Comparison of ENCODE assay signal across 10 mouse cellular contexts in the genomic region with DNA sequence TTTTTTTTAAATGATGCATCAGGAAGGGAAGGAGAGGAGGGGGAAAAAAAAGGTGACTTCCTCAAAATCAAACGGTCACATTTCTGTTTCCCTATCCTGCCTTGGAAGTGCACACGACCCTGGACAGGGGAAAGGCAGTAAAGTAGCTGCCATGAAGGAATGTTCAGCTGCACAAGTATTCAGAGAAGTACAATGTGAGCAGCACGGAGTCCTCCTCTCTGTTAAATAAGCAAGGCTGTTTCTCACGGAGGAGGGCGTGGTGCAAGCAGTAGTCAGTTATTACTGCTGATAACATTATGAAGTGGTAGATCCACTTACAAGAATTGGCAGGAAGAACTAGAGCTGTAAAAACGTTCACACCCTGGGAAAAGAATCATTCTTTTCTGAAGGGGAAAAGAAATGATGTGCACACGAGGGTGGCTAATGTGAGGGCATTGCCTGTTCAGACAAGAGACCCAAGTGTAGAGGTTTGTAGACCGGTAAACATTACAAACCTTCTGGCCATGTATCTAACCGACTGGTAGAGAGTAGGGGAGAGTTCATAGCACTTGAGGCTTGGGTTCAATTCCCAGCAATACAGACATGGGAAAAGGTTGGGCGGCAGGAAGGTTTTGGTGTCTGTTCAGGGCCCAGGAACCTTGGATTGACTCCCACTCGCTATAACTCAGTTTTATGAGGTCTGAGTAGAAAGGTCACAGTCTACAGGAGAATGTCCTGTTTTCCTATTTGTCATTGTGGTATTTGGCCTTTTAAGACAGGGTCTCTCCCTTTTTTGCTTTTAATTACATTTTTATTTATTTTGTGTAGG. TPM values are rescaled to one million over a fixed set of nuclear protein-coding genes. Genes with fewer than 3 reads are reported as not detected.
DNase-seq lines count a peak whose midpoint lies in the region; ATAC-seq and TF ChIP-seq lines count a peak whose summit lies in the region.
"Had no signal": no experiment of that assay in that cellular context is flagged by ENCODE, and none has a peak within 500 bp of the region (broad histone marks: within the 10 kb centered on the region; RNA-seq: fewer than 3 reads in every experiment).

No protein-coding gene starts in this region.

- DNase-seq in kidney, postnatal 0 days (ENCODE audit: low spot score), result peak; percentile 92
- no peak for DNase-seq in kidney, adult 8-10 months
- DNase-seq in liver, embryonic 14.5 days (ENCODE audit: low read depth in 3 of 3, low spot score in 3 of 3), result no peak
- DNase-seq in forebrain, embryonic 11.5 days (ENCODE audit: low spot score), result no peak
- no peak for DNase-seq in gastrocnemius, postnatal 25 days
- DNase-seq: layer of hippocampus, adult 9-11 months had no signal

- H3K9me3 ChIP-seq in kidney, postnatal 0 days (replicated peaks; ENCODE audit: low read length), result no peaks in the 10 kb centered on the region
- H3K9me3 ChIP-seq in liver, embryonic 14.5 days (ENCODE audit: control insufficient read depth, low read length), result no peaks in the 10 kb centered on the region
- no peaks in the 10 kb centered on the region for H3K9me3 ChIP-seq in stomach, embryonic 15.5 days
- no peaks in the 10 kb centered on the region for H3K9me3 ChIP-seq in forebrain, embryonic 11.5 days (ENCODE audit: control insufficient read depth, low read length)
- H3K9me3 ChIP-seq: hindbrain, embryonic 10.5 days; neural tube, embryonic 13.5 days had no signal

- no peak for TF ChIP-seq EP300 in liver, embryonic 14.5 days (IDR thresholded peaks at IDR 0.05; ENCODE audit: low read depth)

- H3K27me3 ChIP-seq in kidney, postnatal 0 days (ENCODE audit: insufficient read depth, low read length), result no peaks in the 10 kb centered on the region
- H3K27me3 ChIP-seq in liver, embryonic 14.5 days (ENCODE audit: control insufficient read depth, insufficient read depth, low read length), result no peaks in the 10 kb centered on the region
- no peaks in the 10 kb centered on the region for H3K27me3 ChIP-seq in stomach, embryonic 15.5 days (replicated peaks)
- H3K27me3 ChIP-seq in forebrain, embryonic 11.5 days (ENCODE audit: control insufficient read depth, insufficient read depth, low read length), result no peaks in the 10 kb centered on the region
- H3K27me3 ChIP-seq: neural tube, embryonic 13.5 days had no signal

- no peak for TF ChIP-seq POLR2A in embryonic fibroblast, embryonic 13.5 days (IDR thresholded peaks at IDR 0.05; ENCODE audit: low read depth, low read length)

- no peaks in the 10 kb centered on the region; the same call in 1 of the 2 replicates for H3K4me1 ChIP-seq in kidney, postnatal 0 days (replicated peaks; ENCODE audit: insufficient read depth, low read length)
- peaks cover 19% of the 10 kb centered on the region for H3K4me1 ChIP-seq in embryonic fibroblast, embryonic 13.5 days (ENCODE audit: control insufficient read depth, insufficient read depth, low read length)
- H3K4me1 ChIP-seq in liver, embryonic 14.5 days (replicated peaks; ENCODE audit: control insufficient read depth in 2 of 2, insufficient read depth in 2 of 2, low read length in 1 of 2), result peaks cover 8 to 11% of the 10 kb centered on the region in 2 experiments
- H3K4me1 ChIP-seq in stomach, embryonic 15.5 days, result peaks cover 9% of the 10 kb centered on the region
- no peaks in the 10 kb centered on the region for H3K4me1 ChIP-seq in forebrain, embryonic 11.5 days (replicated peaks; ENCODE audit: control insufficient read depth, insufficient read depth, low read length)
- H3K4me1 ChIP-seq: neural tube, embryonic 13.5 days had no signal

- H3K9ac ChIP-seq in kidney, postnatal 0 days (ENCODE audit: low read depth, low read length), result no peak overlapping the region
- no peak overlapping the region for H3K9ac ChIP-seq in liver, embryonic 14.5 days (replicated peaks)
- no peak overlapping the region for H3K9ac ChIP-seq in stomach, embryonic 15.5 days
- H3K9ac ChIP-seq in forebrain, embryonic 11.5 days (ENCODE audit: low read length), result no peak overlapping the region
- H3K9ac ChIP-seq: neural tube, embryonic 13.5 days had no signal

- WGBS in kidney, postnatal 0 days, result 11% methylated on average over 11 of the region's 11 CpGs
- 28% methylated on average over 11 of the region's 11 CpGs for WGBS in liver, embryonic 14.5 days (ENCODE audit: insufficient replicate concordance)
- WGBS in stomach, embryonic 15.5 days, result 48% methylated on average over 11 of the region's 11 CpGs
- WGBS in forebrain, embryonic 11.5 days, result 82% methylated on average over 11 of the region's 11 CpGs

- no peak overlapping the region for H3K4me3 ChIP-seq in kidney, postnatal 0 days (replicated peaks; ENCODE audit: low read depth, low read length)
- no peak overlapping the region for H3K4me3 ChIP-seq in embryonic fibroblast, embryonic 13.5 days (ENCODE audit: insufficient read depth, low read length)
- no peak overlapping the region for H3K4me3 ChIP-seq in liver, embryonic 14.5 days (ENCODE audit: insufficient read depth in 1 of 2, low read depth in 2 of 2, low read length in 2 of 2)
- no peak overlapping the region for H3K4me3 ChIP-seq in stomach, embryonic 15.5 days (replicated peaks)
- no peak overlapping the region for H3K4me3 ChIP-seq in forebrain, embryonic 11.5 days (ENCODE audit: low read depth, low read length)
- H3K4me3 ChIP-seq: hindbrain, embryonic 10.5 days; neural tube, embryonic 13.5 days had no signal

- H3K36me3 ChIP-seq in kidney, postnatal 0 days (ENCODE audit: insufficient read depth, low read length), result no peaks in the 10 kb centered on the region
- H3K36me3 ChIP-seq in liver, embryonic 14.5 days (replicated peaks; ENCODE audit: control insufficient read depth, insufficient read depth, low read depth), result no peaks in the 10 kb centered on the region
- no peaks in the 10 kb centered on the region for H3K36me3 ChIP-seq in stomach, embryonic 15.5 days
- no peaks in the 10 kb centered on the region for H3K36me3 ChIP-seq in forebrain, embryonic 11.5 days (ENCODE audit: control insufficient read depth, insufficient read depth, low read length)
- H3K36me3 ChIP-seq: hindbrain, embryonic 10.5 days; neural tube, embryonic 13.5 days had no signal

- no peak overlapping the region for H3K4me2 ChIP-seq in kidney, postnatal 0 days (ENCODE audit: low read length)
- H3K4me2 ChIP-seq in liver, embryonic 14.5 days (ENCODE audit: low read depth), result peak overlapping the region; percentile 40
- H3K4me2 ChIP-seq in stomach, embryonic 15.5 days, result no peak overlapping the region
- no peak overlapping the region for H3K4me2 ChIP-seq in forebrain, embryonic 11.5 days (ENCODE audit: low read depth, low read length, severe bottlenecking)
- H3K4me2 ChIP-seq: neural tube, embryonic 13.5 days had no signal

- ATAC-seq in kidney, postnatal 0 days (replicated peaks; ENCODE audit: low FRiP score, low read depth), result peak; percentile 65
- ATAC-seq in liver, embryonic 14.5 days (ENCODE audit: insufficient read depth), result peak; percentile 41; the same call in 1 of the 2 replicates
- ATAC-seq in stomach, embryonic 15.5 days (ENCODE audit: insufficient read depth, low FRiP score, low read depth), result peak; percentile 76; the same call in 1 of the 2 replicates
- no peak for ATAC-seq in forebrain, embryonic 11.5 days (replicated peaks; ENCODE audit: low FRiP score)

- peak overlapping the region; percentile 86 for H3K27ac ChIP-seq in kidney, postnatal 0 days
- H3K27ac ChIP-seq in embryonic fibroblast, embryonic 13.5 days (ENCODE audit: insufficient read depth, low read length), result peak overlapping the region; percentile 23
- no peak overlapping the region for H3K27ac ChIP-seq in liver, embryonic 14.5 days
- H3K27ac ChIP-seq in stomach, embryonic 15.5 days, result peak overlapping the region; percentile 71
- H3K27ac ChIP-seq in forebrain, embryonic 11.5 days (ENCODE audit: low read depth, low read length), result no peak overlapping the region
- H3K27ac ChIP-seq: hindbrain, embryonic 10.5 days; neural tube, embryonic 13.5 days had no signal

- TF ChIP-seq CTCF in kidney, postnatal 0 days (IDR thresholded peaks at IDR 0.05; ENCODE audit: low read depth), result no peak
- TF ChIP-seq CTCF in embryonic fibroblast, embryonic 13.5 days (IDR thresholded peaks at IDR 0.05; ENCODE audit: borderline replicate concordance, insufficient read depth, low read length), result no peak
- no peak for TF ChIP-seq CTCF in liver, embryonic 14.5 days (IDR thresholded peaks at IDR 0.05; ENCODE audit: low read depth)

RNA-seq across cellular contexts. Expression of gene Iqgap1, which starts 1.7 kb away (rescaled TPM):
- 77.0 and 83.7 TPM in 2 replicates for polyA plus RNA-seq in kidney, postnatal 0 days (2015; fragmentation: Nextera tagmentation; extraction: Ambion mirVana)
- polyA plus RNA-seq in embryonic fibroblast, embryonic 13.5 days (2011; ENCODE audit: insufficient read length, low read depth, missing spikeins), result 206 and 311 TPM in 2 replicates
- polyA plus RNA-seq in liver, embryonic 14.5 days (2012; rRNA removed), result 4.6 and 5.5 TPM in 2 replicates
- polyA plus RNA-seq in liver, embryonic 14.5 days (2014; fragmentation: Nextera tagmentation; extraction: Ambion mirVana), result 11.2 and 11.6 TPM in 2 replicates
- polyA plus RNA-seq in stomach, embryonic 15.5 days (2015; fragmentation: Nextera tagmentation; extraction: Ambion mirVana), result 84.2 TPM in 2 replicates
- 28.0 and 29.1 TPM in 2 replicates for polyA plus RNA-seq in forebrain, embryonic 11.5 days (2014; fragmentation: Nextera tagmentation; extraction: Ambion mirVana)
- 10 to 100 TPM; 16.8 to 18.8 TPM for total RNA-seq in gastrocnemius, postnatal 25 days (2021)

RNA-seq across cellular contexts. Expression of gene Zscan2, which starts 36.6 kb away (rescaled TPM):
- polyA plus RNA-seq in kidney, postnatal 0 days (2015; fragmentation: Nextera tagmentation; extraction: Ambion mirVana), result 2.7 TPM in 2 replicates
- 2.7 and 5.1 TPM in 2 replicates for polyA plus RNA-seq in embryonic fibroblast, embryonic 13.5 days (2011; ENCODE audit: insufficient read length, low read depth, missing spikeins)
- polyA plus RNA-seq in liver, embryonic 14.5 days (2012; rRNA removed), result 1.2 and 1.3 TPM in 2 replicates
- 0.08 and 0.13 TPM in 2 replicates for polyA plus RNA-seq in liver, embryonic 14.5 days (2014; fragmentation: Nextera tagmentation; extraction: Ambion mirVana)
- polyA plus RNA-seq in stomach, embryonic 15.5 days (2015; fragmentation: Nextera tagmentation; extraction: Ambion mirVana), result 1.6 and 2.1 TPM in 2 replicates
- polyA plus RNA-seq in forebrain, embryonic 11.5 days (2014; fragmentation: Nextera tagmentation; extraction: Ambion mirVana), result 3.3 and 3.8 TPM in 2 replicates
- 1 to 10 TPM; 1.5 to 1.6 TPM for total RNA-seq in gastrocnemius, postnatal 25 days (2021)

Comparison
In these comparisons a context has a peak if more than half of its experiments do, and no peak if none do; other contexts are left out.
1. H3K27ac ChIP-seq: peak in kidney, postnatal 0 days (single experiment), embryonic fibroblast, embryonic 13.5 days (single experiment) and stomach, embryonic 15.5 days (single experiment); none in liver, embryonic 14.5 days (single experiment) and forebrain, embryonic 11.5 days (single experiment).